Mouse (Mus musculus) MEL (cell line): ENCODE data around the gene Tmeff2.

Experiments
- CTCF ChIP-seq, 3 experiments: IDR thresholded peaks in 2 of 3; conservative IDR thresholded peaks in 1 of 3; 2 replicates each; pipeline ENCODE4 v1.5.1; 2011 to 2012; ENCODE audit warnings: low read length in 3 of 3, low read depth in 2 of 3, mild to moderate bottlenecking in 2 of 3, improper control_type of control experiment in 1 of 3, inconsistent platforms in 1 of 3, mixed read lengths in 1 of 3, moderate library complexity in 1 of 3; ENCODE audit not compliant: control insufficient read depth in 1 of 3, insufficient read depth in 1 of 3, poor library complexity in 1 of 3, severe bottlenecking in 1 of 3
- ELF1 ChIP-seq: IDR thresholded peaks from 2 replicates; pipeline ENCODE4 v1.6.1; 2014; ENCODE audit warnings: low read depth, mild to moderate bottlenecking, inconsistent platforms, low read length, improper control_type of control experiment, moderate library complexity
- EP300 ChIP-seq, 2 experiments: IDR thresholded peaks; 2 replicates each; pipeline ENCODE4 v1.6.1; 2011; ENCODE audit warnings: improper control_type of control experiment in 2 of 2, low read length in 2 of 2, low read depth in 1 of 2, mild to moderate bottlenecking in 1 of 2
- HCFC1 ChIP-seq: IDR thresholded peaks from 2 replicates; pipeline ENCODE4 v1.6.1; 2012; ENCODE audit warnings: low read depth, mild to moderate bottlenecking, inconsistent platforms, low read length, improper control_type of control experiment, moderate library complexity
- POLR2A ChIP-seq, 2 experiments: IDR thresholded peaks; 2 replicates each; pipeline ENCODE4 v1.6.1; 2011 to 2012; ENCODE audit warnings: low read length in 2 of 2, mild to moderate bottlenecking in 2 of 2, control low read depth in 1 of 2, improper control_type of control experiment in 1 of 2, low read depth in 1 of 2, moderate library complexity in 1 of 2; ENCODE audit not compliant: control insufficient read depth in 1 of 2, insufficient read depth in 1 of 2, poor library complexity in 1 of 2
- SIN3A ChIP-seq: IDR thresholded peaks from 2 replicates; pipeline ENCODE4 v1.6.1; 2012; ENCODE audit warnings: low read length, improper control_type of control experiment, inconsistent platforms
- USF1 ChIP-seq: IDR thresholded peaks from 2 replicates; pipeline ENCODE4 v1.6.1; 2014; ENCODE audit warnings: low read depth, mild to moderate bottlenecking, inconsistent platforms, low read length, improper control_type of control experiment, moderate library complexity
- ZNF384 ChIP-seq: IDR thresholded peaks from 2 replicates; pipeline ENCODE4 v1.6.1; 2012; ENCODE audit warnings: low read depth, mild to moderate bottlenecking, inconsistent platforms, low read length, improper control_type of control experiment

- no peak for TF ChIP-seq CTCF (IDR thresholded peaks at IDR 0.05 in 2 of 3, conservative IDR thresholded peaks at IDR 0.05 in 1 of 3; ENCODE audit: control insufficient read depth in 1 of 3, insufficient read depth in 1 of 3, low read depth in 2 of 3, low read length in 3 of 3, poor library complexity in 1 of 3, severe bottlenecking in 1 of 3)
- TF ChIP-seq HCFC1, result no peak
- TF ChIP-seq ZNF384, result no peak
- TF ChIP-seq POLR2A (IDR thresholded peaks at IDR 0.05; ENCODE audit: control insufficient read depth in 1 of 2, insufficient read depth in 1 of 2, low read depth in 1 of 2, low read length in 2 of 2, poor library complexity in 1 of 2), result no peak
- no peak for TF ChIP-seq ELF1
- TF ChIP-seq USF1, result no peak
- TF ChIP-seq EP300 (IDR thresholded peaks at IDR 0.05; ENCODE audit: low read depth in 1 of 2, low read length in 2 of 2), result no peak
- no peak for TF ChIP-seq SIN3A
Measured at GRCm38 (mm10) chr1:51142729-51143128, 242.3 kb downstream of the Tmeff2 start.
